Mouse (Mus musculus): Measurements from ENCODE around the gene Scgn. TPM values are rescaled to one million over a fixed set of nuclear protein-coding genes. Genes with fewer than 3 reads are reported as not detected.

Scgn gene
- polyA plus RNA-seq, 1 experiment from 2014 or later: 0.21 TPM

- no peaks in the 10 kb centered on the region for H3K27me3 ChIP-seq
- ATAC-seq: peak; percentile 65
- CTCF ChIA-PET: interaction anchor here (0.9 kb wide), 1 partner anchor 9 kb away, joined by 3 read pairs; no protein-coding TSS in a partner anchor
- POLR2A ChIA-PET: no interaction called here
- DNase-seq (ENCODE audit: low read depth, low spot score): peak; percentile 47
- no peak for TF ChIP-seq CTCF (IDR thresholded peaks at IDR 0.05)
- in situ Hi-C loops (cut with MboI; ENCODE audit: low pct_unique_long_range_greater_than_20kb): no loop called here
Observed at GRCm38 (mm10) chr13:23913791-23914306, 77.2 kb downstream of the Scgn start.

DNA sequence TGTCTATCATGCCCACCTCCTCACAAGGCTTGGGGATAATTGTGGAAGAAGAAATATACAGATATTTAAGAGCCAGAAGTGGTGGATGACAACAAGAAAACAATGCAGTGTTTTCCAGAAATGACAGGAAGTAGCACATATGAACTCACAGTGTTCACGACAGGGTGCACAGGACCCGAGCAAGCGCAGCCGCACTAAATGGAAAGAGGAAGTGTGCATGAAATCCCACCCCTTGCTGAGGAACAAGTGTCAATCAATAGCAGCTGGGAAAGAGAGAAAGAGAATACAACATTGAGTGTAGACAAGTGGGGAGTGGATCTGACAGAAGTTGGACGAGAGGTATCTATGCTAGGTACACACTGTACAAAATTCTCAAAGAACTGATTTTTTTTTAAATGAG is 79.7 kb downstream of the Scgn start:
- POLR2A ChIA-PET: no interaction called here

DNA sequence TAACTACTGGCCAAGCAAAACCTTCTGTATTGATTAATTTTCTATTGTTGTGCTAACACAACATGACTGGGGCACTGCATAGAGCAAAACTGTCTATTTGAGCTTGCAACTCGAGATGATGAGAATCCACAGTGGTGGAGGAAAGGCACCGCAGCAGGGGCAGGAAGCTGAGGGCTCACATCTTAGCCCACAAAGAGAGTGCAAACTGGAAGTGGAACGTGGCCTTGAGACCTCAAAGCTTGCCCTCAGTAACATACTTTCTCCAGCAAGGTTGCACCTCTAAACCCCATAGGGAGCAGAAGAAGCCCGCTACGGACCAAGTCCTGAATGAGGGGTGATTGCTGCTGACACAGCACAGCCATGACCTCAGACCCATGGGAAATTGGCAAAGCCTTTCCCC is 80.9 kb downstream of the Scgn start:
- ChIA-PET POLR2A (no interaction called here), CTCF (no interaction called here)
- in situ Hi-C loops (cut with MboI; ENCODE audit: low pct_unique_long_range_greater_than_20kb): no loop called here
- DNase-seq (ENCODE audit: low read depth, low spot score) (no peak), ATAC-seq (no peak)
- no peak for TF ChIP-seq CTCF (IDR thresholded peaks at IDR 0.05)
- no peaks in the 10 kb centered on the region for H3K27me3 ChIP-seq

More for the DNA sequence above, 79.7 kb downstream of the Scgn start:
- no peak for TF ChIP-seq CTCF (IDR thresholded peaks at IDR 0.05)
- no peak for DNase-seq (ENCODE audit: low read depth, low spot score)
- in situ Hi-C loops (cut with MboI; ENCODE audit: low pct_unique_long_range_greater_than_20kb): no loop called here
- ATAC-seq: no peak
- CTCF ChIA-PET: no interaction called here
- H3K27me3 ChIP-seq: no peaks in the 10 kb centered on the region

GRCm38 (mm10) chr13:23906906-23907305 is 84.1 kb downstream of the Scgn start:
- DNase-seq (ENCODE audit: low read depth, low spot score): no peak
- no peaks in the 10 kb centered on the region for H3K27me3 ChIP-seq
- in situ Hi-C loops (cut with MboI; ENCODE audit: low pct_unique_long_range_greater_than_20kb): no loop called here
- CTCF ChIA-PET: no interaction called here
- TF ChIP-seq CTCF (IDR thresholded peaks at IDR 0.05): no peak
- POLR2A ChIA-PET: no interaction called here
- no peak for ATAC-seq

Other genes starting within 250 kb of the Scgn start
- gene Hist1h3c, start 245.6 kb downstream of the Scgn start, polyA plus RNA-seq (2021): 0.73 TPM
- gene Hist1h2bb, start 244.5 kb downstream of the Scgn start, polyA plus RNA-seq (2021): 0.41 TPM
- 0.40 TPM for gene Hist1h2ab, start 240.1 kb downstream of the Scgn start, polyA plus RNA-seq (2021)
- 0.65 TPM for gene Hist1h3b, start 238.9 kb downstream of the Scgn start, polyA plus RNA-seq (2021)
- 2.0 TPM for gene Hist1h4b, start 234.2 kb downstream of the Scgn start, polyA plus RNA-seq (2021)
- gene Hist1h4a, start 230.0 kb downstream of the Scgn start, polyA plus RNA-seq (2021): 0.13 TPM
- gene Hist1h3a, start 228.8 kb downstream of the Scgn start, polyA plus RNA-seq (2021): 0.18 TPM
- gene Hist1h1a, start 227.5 kb downstream of the Scgn start, polyA plus RNA-seq (2021): 1.2 TPM
- not detected for gene Trim38, start 221.3 kb downstream of the Scgn start, polyA plus RNA-seq (2021)
- gene Slc17a2, start 184.2 kb downstream of the Scgn start, polyA plus RNA-seq (2021): not detected
- gene Slc17a3, start 151.8 kb downstream of the Scgn start, polyA plus RNA-seq (2021): 0.06 TPM
- gene Slc17a1, start 123.5 kb downstream of the Scgn start, polyA plus RNA-seq (2021): 15.2 TPM
- 0.22 TPM for gene Slc17a4, start 76.2 kb downstream of the Scgn start, polyA plus RNA-seq (2021)
- not detected for gene Hist1h2ba, start 57.1 kb downstream of the Scgn start, polyA plus RNA-seq (2021)
- not detected for gene Hist1h2aa, start 56.8 kb downstream of the Scgn start, polyA plus RNA-seq (2021)